Mouse (Mus musculus): ENCODE results near the gene Trf. TPM values are rescaled to one million over a fixed set of nuclear protein-coding genes. Genes with fewer than 3 reads are reported as not detected.

The Trf gene
- polyA plus RNA-seq, 1 experiment from 2014 or later, result 23.5 TPM

GRCm38 (mm10) chr9:103234059-103234458 is 3.8 kb upstream of the Trf start:
- Histone ChIP-seq H3K27me3 (ENCODE audit: insufficient read depth, low read length) (no peaks in the 10 kb centered on the region), H3K27ac (no peak overlapping the region), H3K36me3 (ENCODE audit: insufficient read depth, low read length) (no peaks in the 10 kb centered on the region), H3K4me3 (replicated peaks; ENCODE audit: low read depth, low read length) (no peak overlapping the region), H3K9ac (ENCODE audit: low read depth, low read length) (no peak overlapping the region), H3K4me2 (ENCODE audit: low read length) (no peak overlapping the region), H3K9me3 (replicated peaks; ENCODE audit: low read length) (no peaks in the 10 kb centered on the region), H3K4me1 (replicated peaks; ENCODE audit: insufficient read depth, low read length) (no peaks in the 10 kb centered on the region)
- ATAC-seq (replicated peaks; ENCODE audit: low FRiP score, low read depth), result no peak
- 81% methylated on average over 7 of the region's 7 CpGs for WGBS
- DNase-seq (ENCODE audit: low spot score), result no peak
- TF ChIP-seq CTCF (IDR thresholded peaks at IDR 0.05; ENCODE audit: low read depth), result no peak

GRCm38 (mm10) chr9:103233006-103233395 is 2.8 kb upstream of the Trf start:
- H3K9me3 ChIP-seq (replicated peaks; ENCODE audit: low read length), result no peaks in the 10 kb centered on the region
- no peaks in the 10 kb centered on the region for H3K4me1 ChIP-seq (replicated peaks; ENCODE audit: insufficient read depth, low read length)
- H3K4me2 ChIP-seq (ENCODE audit: low read length), result no peak overlapping the region
- H3K27me3 ChIP-seq (ENCODE audit: insufficient read depth, low read length), result no peaks in the 10 kb centered on the region
- TF ChIP-seq CTCF (IDR thresholded peaks at IDR 0.05; ENCODE audit: low read depth), result no peak
- WGBS, result 60% methylated on average over 7 of the region's 7 CpGs
- no peak overlapping the region for H3K9ac ChIP-seq (ENCODE audit: low read depth, low read length)
- no peak overlapping the region for H3K27ac ChIP-seq
- ATAC-seq (replicated peaks; ENCODE audit: low FRiP score, low read depth) (no peak), DNase-seq (ENCODE audit: low spot score) (no peak)
- H3K36me3 ChIP-seq (ENCODE audit: insufficient read depth, low read length), result no peaks in the 10 kb centered on the region
- H3K4me3 ChIP-seq (replicated peaks; ENCODE audit: low read depth, low read length), result no peak overlapping the region

DNA sequence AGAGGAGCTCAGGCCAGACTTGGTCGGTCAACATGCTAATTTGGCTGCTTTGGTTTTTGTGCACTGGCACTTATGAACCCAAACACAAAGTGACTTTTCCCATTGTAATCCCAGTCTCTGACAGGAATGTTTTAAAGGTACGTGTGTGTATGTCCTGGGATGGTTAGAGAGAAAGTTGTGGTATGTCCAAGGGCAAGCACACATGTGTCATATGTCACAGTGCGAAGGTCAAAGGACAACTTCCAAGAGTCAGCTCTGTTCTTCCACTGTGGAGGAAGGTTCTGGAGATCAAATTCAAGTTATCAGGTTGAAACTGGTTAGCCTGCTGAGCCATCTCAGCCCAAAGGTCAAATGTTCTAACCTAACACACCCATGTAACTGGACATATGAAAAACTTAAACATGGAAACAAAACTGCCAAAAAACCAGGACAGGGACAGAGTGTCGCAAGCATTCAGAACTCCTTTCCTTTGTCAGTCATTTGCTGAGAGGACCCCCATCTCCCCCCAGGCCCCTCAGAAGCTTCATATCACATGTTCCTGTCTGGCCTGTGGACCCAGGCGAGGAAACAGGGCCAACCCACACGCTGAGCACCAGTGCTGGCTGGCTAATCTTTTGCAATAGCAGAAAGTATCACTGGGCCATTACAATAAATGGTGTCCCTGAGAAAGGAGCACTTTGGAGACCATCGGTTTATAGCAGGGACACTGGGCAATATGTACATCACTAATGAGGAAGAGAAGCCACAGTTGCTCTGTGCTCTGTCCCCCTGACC is 2.2 kb upstream of the Trf start:
- 87% methylated on average over 7 of the region's 7 CpGs for WGBS

GRCm38 (mm10) chr9:103229037-103229867 is 992 bp downstream of the Trf start:
- Histone ChIP-seq H3K9me3 (replicated peaks; ENCODE audit: low read length) (no peaks in the 10 kb centered on the region), H3K27me3 (ENCODE audit: insufficient read depth, low read length) (no peaks in the 10 kb centered on the region), H3K4me1 (replicated peaks; ENCODE audit: insufficient read depth, low read length) (no peaks in the 10 kb centered on the region), H3K4me3 (replicated peaks; ENCODE audit: low read depth, low read length) (no peak overlapping the region), H3K9ac (ENCODE audit: low read depth, low read length) (no peak overlapping the region), H3K4me2 (ENCODE audit: low read length) (no peak overlapping the region), H3K36me3 (ENCODE audit: insufficient read depth, low read length) (no peaks in the 10 kb centered on the region), H3K27ac (no peak overlapping the region)
- TF ChIP-seq CTCF (IDR thresholded peaks at IDR 0.05; ENCODE audit: low read depth), result no peak
- ATAC-seq (replicated peaks; ENCODE audit: low FRiP score, low read depth) (no peak), DNase-seq (ENCODE audit: low spot score) (no peak)
- 78% methylated on average over 15 of the region's 15 CpGs for WGBS

More for the DNA sequence above, 2.2 kb upstream of the Trf start:
- no peak overlapping the region for H3K9ac ChIP-seq (ENCODE audit: low read depth, low read length)
- H3K27ac ChIP-seq, result no peak overlapping the region
- no peak for TF ChIP-seq CTCF (IDR thresholded peaks at IDR 0.05; ENCODE audit: low read depth)
- no peak overlapping the region for H3K4me3 ChIP-seq (replicated peaks; ENCODE audit: low read depth, low read length)
- H3K27me3 ChIP-seq (ENCODE audit: insufficient read depth, low read length), result no peaks in the 10 kb centered on the region
- no peaks in the 10 kb centered on the region for H3K4me1 ChIP-seq (replicated peaks; ENCODE audit: insufficient read depth, low read length)
- ATAC-seq (replicated peaks; ENCODE audit: low FRiP score, low read depth) (no peak), DNase-seq (ENCODE audit: low spot score) (no peak)
- H3K9me3 ChIP-seq (replicated peaks; ENCODE audit: low read length), result no peaks in the 10 kb centered on the region
- no peaks in the 10 kb centered on the region for H3K36me3 ChIP-seq (ENCODE audit: insufficient read depth, low read length)
- H3K4me2 ChIP-seq (ENCODE audit: low read length), result no peak overlapping the region

GRCm38 (mm10) chr9:103228370-103229003 is 1.8 kb downstream of the Trf start:
- Histone ChIP-seq H3K27me3 (ENCODE audit: insufficient read depth, low read length) (no peaks in the 10 kb centered on the region), H3K36me3 (ENCODE audit: insufficient read depth, low read length) (no peaks in the 10 kb centered on the region), H3K9me3 (replicated peaks; ENCODE audit: low read length) (no peaks in the 10 kb centered on the region), H3K4me2 (ENCODE audit: low read length) (no peak overlapping the region), H3K27ac (no peak overlapping the region), H3K4me3 (replicated peaks; ENCODE audit: low read depth, low read length) (no peak overlapping the region), H3K9ac (ENCODE audit: low read depth, low read length) (no peak overlapping the region), H3K4me1 (replicated peaks; ENCODE audit: insufficient read depth, low read length) (no peaks in the 10 kb centered on the region)
- WGBS, result 77% methylated on average over 13 of the region's 13 CpGs
- DNase-seq (ENCODE audit: low spot score) (no peak), ATAC-seq (replicated peaks; ENCODE audit: low FRiP score, low read depth) (no peak)
- no peak for TF ChIP-seq CTCF (IDR thresholded peaks at IDR 0.05; ENCODE audit: low read depth)

- H3K36me3 ChIP-seq (ENCODE audit: insufficient read depth, low read length), result no peaks in the 10 kb centered on the region
- H3K27me3 ChIP-seq (ENCODE audit: insufficient read depth, low read length), result no peaks in the 10 kb centered on the region
- no peak for TF ChIP-seq CTCF (IDR thresholded peaks at IDR 0.05; ENCODE audit: low read depth)
- no peak for DNase-seq (ENCODE audit: low spot score)
- H3K4me1 ChIP-seq (replicated peaks; ENCODE audit: insufficient read depth, low read length), result no peaks in the 10 kb centered on the region
- no peak overlapping the region for H3K27ac ChIP-seq
- H3K4me2 ChIP-seq (ENCODE audit: low read length), result no peak overlapping the region
- WGBS, result 90% methylated on average over 16 of the region's 16 CpGs
- no peak overlapping the region for H3K9ac ChIP-seq (ENCODE audit: low read depth, low read length)
- no peak overlapping the region for H3K4me3 ChIP-seq (replicated peaks; ENCODE audit: low read depth, low read length)
- no peaks in the 10 kb centered on the region for H3K9me3 ChIP-seq (replicated peaks; ENCODE audit: low read length)
- ATAC-seq (replicated peaks; ENCODE audit: low FRiP score, low read depth), result no peak
These were observed 2.5 kb downstream of the Trf start for GRCm38 (mm10) chr9:103227760-103228159.
